Mouse (Mus musculus): Measurements from ENCODE around the gene Tmem52b. TPM values are rescaled to one million over a fixed set of nuclear protein-coding genes. Genes with fewer than 3 reads are reported as not detected.

The Tmem52b gene
- polyA plus RNA-seq, 1 experiment, result not detected

GRCm38 (mm10) chr6:129548009-129548408 lies 35.7 kb downstream of the Tmem52b start:
- no peak for TF ChIP-seq GATA1 (IDR thresholded peaks at IDR 0.05; ENCODE audit: low read length)

- TF ChIP-seq GATA1 (IDR thresholded peaks at IDR 0.05; ENCODE audit: low read length), result no peak
These were observed 45.1 kb downstream of the Tmem52b start for GRCm38 (mm10) chr6:129557298-129558023.

GRCm38 (mm10) chr6:129558946-129559640 lies 46.7 kb downstream of the Tmem52b start:
- TF ChIP-seq GATA1 (IDR thresholded peaks at IDR 0.05; ENCODE audit: low read length), result no peak

GRCm38 (mm10) chr6:129559641-129560027 lies 47.3 kb downstream of the Tmem52b start:
- no peak for TF ChIP-seq GATA1 (IDR thresholded peaks at IDR 0.05; ENCODE audit: low read length)

GRCm38 (mm10) chr6:129565257-129565656 lies 52.9 kb downstream of the Tmem52b start:
- no peak for TF ChIP-seq GATA1 (IDR thresholded peaks at IDR 0.05; ENCODE audit: low read length)

Other genes starting within 250 kb of the Tmem52b start
- not detected in 2 replicates for gene Cd69, start 237.1 kb upstream of the Tmem52b start, polyA plus RNA-seq (2012)
- not detected in 2 replicates for gene 4922502D21Rik, start 180.8 kb upstream of the Tmem52b start, polyA plus RNA-seq (2012)
- gene Clec12a, start 169.9 kb upstream of the Tmem52b start, polyA plus RNA-seq (2012), result not detected in 2 replicates
- not detected in 2 replicates for gene Clec12b, start 126.7 kb upstream of the Tmem52b start, polyA plus RNA-seq (2012)
- not detected in 2 replicates for gene Clec1b, start 115.3 kb upstream of the Tmem52b start, polyA plus RNA-seq (2012)
- not detected in 2 replicates for gene Clec9a, start 103.7 kb upstream of the Tmem52b start, polyA plus RNA-seq (2012)
- gene Clec1a, start 60.6 kb upstream of the Tmem52b start, polyA plus RNA-seq (2012), result not detected in 2 replicates
- not detected in 2 replicates for gene Olr1, start 5.4 kb upstream of the Tmem52b start, polyA plus RNA-seq (2012)
- 71.2 and 107 TPM in 2 replicates for gene Gabarapl1, start 20.6 kb downstream of the Tmem52b start, polyA plus RNA-seq (2012)
- not detected in 2 replicates for gene Klre1, start 65.3 kb downstream of the Tmem52b start, polyA plus RNA-seq (2012)
- not detected in 2 replicates for gene Klrd1, start 79.2 kb downstream of the Tmem52b start, polyA plus RNA-seq (2012)
- not detected in 2 replicates for gene Klrk1, start 111.3 kb downstream of the Tmem52b start, polyA plus RNA-seq (2012)
- gene Klrc3, start 130.8 kb downstream of the Tmem52b start, polyA plus RNA-seq (2012), result not detected in 2 replicates
- not detected in 2 replicates for gene Klrc2, start 148.1 kb downstream of the Tmem52b start, polyA plus RNA-seq (2012)
- gene Klrc1, start 166.4 kb downstream of the Tmem52b start, polyA plus RNA-seq (2012), result not detected in 2 replicates
- gene Klri1, start 204.6 kb downstream of the Tmem52b start, polyA plus RNA-seq (2012), result not detected in 2 replicates
- gene Klri2, start 227.9 kb downstream of the Tmem52b start, polyA plus RNA-seq (2012), result not detected in 2 replicates